Mouse (Mus musculus) T-helper 1 cell (primary cell): ENCODE results near the gene Sppl3.

ENCODE experiments used
- in situ Hi-C: fragments of 300-600 bp; cut with MboI, MseI; formaldehyde crosslinking; loops from one replicate; pipeline ENCODE4 v1.15.1; 2025; ENCODE audit warnings: high pct_unique_total_duplicates

The Sppl3 gene

DNA sequence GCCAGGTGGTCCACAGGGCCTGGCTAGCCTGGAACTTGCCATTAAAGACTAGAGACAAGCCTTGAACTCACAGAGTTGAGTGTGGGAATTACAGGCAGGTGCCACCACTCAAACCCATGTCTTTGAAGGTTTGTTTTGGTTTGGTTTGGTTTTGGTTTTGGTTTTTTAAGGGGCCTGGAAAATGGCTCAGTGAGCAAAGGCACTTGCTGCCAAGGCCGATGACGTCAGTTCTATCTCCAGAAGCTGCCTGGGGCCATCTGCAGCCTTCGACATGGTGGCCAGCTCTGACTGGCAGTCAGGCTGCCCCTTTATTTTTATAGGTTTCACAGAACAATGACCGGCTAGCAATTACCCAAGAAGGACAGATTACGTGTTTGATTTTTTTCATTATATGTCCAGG is 110.0 kb downstream of the Sppl3 start:
- in situ Hi-C loops = no loop called here

DNA sequence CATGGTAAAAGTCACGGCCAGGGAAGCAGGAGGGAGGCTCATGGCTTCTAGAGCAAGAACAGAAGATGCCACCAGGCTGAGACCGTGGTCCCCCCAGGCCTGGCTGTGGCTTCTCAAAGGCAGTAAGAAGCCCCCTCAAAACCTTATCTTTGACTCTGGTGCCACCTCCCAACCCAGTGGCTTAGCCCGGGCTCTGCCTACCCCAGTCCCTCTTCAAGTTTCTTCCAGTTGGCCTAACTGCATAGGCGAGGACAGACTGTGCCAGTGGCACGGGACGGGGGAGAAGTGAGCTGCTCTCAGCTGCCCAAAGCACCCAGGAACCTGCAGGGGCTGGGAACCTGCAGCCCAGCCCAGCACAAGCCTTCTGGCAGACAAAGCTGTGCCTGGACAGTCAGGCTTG is 113.8 kb downstream of the Sppl3 start:
- in situ Hi-C loops = loop anchor here (5.0 kb wide), 1 partner anchor 98 kb away; no protein-coding TSS in a partner anchor

DNA sequence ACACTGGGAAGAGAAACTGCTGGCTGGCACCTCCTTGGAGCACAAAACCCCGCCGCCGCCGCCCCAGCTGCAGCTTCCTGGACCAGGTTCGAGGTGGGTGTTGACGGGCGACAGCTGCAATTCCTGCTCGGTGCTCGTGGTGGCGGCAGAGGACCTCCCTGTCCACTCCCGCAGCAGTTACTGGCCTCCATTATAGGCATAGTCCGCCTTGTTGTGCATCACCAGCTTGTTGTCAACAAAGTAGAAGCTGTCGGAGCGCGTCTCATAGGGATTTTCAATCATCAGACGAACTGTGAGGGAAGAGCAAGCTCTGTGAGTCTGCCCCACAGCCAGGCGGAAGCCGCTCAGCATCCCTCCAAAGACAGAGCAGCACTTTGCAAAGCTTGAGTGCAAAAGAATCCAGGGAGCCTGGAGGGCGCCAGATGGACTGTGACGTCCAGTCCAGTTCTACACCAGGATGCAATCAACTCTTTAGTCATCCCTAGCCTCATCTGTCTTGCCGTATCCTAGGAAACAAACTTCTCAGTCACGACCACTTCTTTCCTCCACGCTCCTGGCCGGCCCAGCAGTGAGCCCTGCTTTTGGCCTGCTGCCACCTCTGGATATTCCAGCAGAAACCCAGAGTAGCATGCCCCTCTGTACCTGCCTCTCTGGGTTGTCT is 114.4 kb downstream of the Sppl3 start:
- in situ Hi-C loops = loop anchor here (5.0 kb wide), 1 partner anchor 97 kb away; no protein-coding TSS in a partner anchor

DNA sequence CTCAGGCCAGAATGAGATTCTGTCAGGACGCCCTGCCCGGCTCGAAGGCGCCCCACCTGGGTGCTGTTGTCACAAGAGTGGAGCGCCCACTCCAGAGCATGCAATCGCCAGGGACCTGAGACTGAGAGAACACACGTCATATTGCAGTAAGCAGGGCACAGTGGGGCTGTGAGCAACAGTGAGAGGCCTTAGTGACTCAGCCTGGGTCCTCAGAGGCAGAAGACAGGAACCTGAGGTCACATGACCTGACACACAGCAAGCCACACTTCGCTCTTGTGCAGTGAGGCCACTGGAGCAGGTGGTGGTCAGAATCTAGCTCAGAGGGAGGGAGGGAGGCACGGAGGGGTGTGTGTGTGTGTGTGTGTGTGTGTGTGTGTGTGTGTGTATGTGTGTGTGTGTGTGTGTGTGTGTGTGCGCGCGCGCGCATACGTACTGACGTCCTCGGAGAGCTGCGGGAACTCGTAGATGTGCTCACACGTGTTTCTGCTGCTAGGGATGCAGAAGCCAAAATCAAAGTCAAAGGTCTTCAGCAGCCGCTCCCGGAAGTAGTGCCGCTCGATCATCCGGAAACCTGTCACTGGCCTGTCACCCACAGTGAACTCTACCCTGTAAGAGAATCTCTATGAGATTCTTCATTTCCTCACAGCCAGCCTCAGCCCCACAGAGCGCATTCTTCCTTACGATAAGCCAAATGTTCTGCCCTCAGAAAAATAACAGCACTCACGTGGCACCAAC is 115.8 kb downstream of the Sppl3 start:
- in situ Hi-C loops = loop anchor here (5.0 kb wide), 1 partner anchor 96 kb away; no protein-coding TSS in a partner anchor

DNA sequence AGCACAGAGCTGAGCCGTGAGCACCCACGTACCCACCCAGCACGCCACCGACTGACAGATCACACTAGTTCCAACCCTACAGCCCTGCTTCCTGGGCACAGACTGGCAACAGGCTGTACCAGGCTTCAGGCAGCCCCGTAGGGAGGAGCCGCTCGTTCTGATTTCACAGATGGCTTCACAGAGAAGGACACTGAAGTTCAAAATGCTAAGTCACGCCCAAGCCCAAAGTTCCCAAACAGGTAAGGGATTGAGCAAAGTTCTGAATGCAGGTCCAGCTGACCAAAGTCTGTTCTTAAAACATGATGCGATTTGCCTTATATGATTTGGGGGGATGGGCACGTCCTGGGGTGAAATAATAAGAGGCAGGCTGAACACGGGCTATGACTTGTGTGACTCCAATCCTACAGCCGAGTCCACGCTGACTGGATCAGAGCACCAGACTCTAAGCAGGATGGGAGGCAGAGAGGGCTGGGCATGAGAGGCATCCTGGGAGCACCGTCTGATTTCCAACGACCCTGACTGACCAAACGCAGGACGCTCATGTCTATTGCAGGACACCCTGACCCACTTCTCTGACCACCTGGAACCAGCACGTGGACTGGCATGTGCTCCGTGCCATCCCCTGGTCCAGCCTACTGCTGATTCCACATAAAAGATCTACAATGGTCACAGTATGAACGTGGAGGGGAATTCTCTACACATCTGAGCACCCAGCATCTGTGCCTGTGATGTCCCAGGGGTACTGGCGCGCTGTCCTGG is 116.7 kb downstream of the Sppl3 start:
- in situ Hi-C loops = loop anchor here (5.0 kb wide), 1 partner anchor 95 kb away; no protein-coding TSS in a partner anchor

DNA sequence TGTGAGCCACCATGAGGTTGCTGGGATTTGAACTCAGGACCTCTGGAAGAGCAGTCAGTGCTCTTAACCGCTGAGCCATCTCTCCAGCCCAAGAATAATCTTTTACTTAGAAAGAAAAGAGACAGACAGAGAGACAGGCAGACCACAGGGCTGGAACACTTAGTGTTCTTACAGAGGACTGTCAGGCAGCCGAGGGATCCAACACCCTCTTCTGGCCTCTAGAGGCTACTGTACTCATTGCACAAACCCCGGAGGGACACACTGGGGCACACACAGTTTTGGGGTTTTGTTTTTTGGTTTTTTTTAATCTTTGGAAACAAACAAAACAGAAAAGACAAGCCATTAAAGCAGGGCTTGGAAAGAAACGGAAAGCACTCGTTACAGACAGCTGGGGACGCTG is 118.4 kb downstream of the Sppl3 start:
- in situ Hi-C loops = loop anchor here (5.0 kb wide), 1 partner anchor 93 kb away; no protein-coding TSS in a partner anchor

DNA sequence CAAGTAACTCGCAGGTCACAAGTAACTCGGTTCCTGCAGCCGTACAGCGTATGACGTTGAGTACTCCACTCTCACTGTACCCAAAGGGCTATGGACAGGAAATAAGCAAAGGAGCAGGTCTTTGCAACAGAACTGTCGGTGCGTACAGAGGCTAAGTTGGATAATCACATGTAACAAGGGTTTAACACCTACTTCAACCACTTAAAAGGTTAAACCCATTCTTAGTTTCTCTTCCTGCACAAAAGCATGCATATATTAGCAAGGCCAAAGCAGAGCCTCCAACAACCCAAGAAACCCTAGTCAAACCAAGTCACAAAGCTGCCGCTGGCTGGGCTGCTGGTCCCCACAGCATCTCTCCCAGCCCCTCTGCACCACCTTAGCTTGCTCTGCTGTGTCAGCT is 121.5 kb downstream of the Sppl3 start:
- in situ Hi-C loops = no loop called here

DNA sequence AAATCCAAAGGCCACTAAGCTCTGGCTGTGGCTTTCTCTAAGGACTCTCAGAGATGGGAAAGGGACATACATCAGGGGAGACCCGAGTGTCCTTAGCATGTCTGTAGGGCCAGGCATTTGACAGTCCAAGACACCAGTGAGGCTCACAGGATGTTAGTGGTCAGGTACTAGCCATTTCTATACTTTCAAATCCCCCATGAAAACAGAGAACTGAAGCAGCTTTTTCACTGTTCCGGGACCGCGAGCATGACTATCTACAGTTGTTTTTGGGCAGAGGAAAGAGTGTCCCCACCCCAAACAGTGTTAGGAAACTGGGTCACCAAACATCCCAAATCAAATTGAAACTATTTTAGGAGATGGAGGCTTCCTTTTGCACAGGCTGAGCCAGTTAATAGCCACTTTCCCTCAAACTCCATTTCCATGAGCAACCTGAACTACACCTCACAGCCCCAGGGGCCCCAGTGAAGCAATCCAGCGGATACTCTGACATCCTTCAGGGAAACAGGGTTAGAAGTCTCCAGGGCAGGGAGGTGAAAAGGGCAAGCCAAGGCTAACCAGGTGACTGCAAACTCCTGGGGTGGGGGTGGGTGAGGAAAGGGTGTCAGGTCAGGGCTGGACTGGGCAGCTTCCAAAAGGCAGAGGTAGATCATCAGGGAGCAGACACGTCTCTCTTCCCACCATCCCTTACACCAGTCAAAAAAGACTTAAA is 122.6 kb downstream of the Sppl3 start:
- in situ Hi-C loops = no loop called here

DNA sequence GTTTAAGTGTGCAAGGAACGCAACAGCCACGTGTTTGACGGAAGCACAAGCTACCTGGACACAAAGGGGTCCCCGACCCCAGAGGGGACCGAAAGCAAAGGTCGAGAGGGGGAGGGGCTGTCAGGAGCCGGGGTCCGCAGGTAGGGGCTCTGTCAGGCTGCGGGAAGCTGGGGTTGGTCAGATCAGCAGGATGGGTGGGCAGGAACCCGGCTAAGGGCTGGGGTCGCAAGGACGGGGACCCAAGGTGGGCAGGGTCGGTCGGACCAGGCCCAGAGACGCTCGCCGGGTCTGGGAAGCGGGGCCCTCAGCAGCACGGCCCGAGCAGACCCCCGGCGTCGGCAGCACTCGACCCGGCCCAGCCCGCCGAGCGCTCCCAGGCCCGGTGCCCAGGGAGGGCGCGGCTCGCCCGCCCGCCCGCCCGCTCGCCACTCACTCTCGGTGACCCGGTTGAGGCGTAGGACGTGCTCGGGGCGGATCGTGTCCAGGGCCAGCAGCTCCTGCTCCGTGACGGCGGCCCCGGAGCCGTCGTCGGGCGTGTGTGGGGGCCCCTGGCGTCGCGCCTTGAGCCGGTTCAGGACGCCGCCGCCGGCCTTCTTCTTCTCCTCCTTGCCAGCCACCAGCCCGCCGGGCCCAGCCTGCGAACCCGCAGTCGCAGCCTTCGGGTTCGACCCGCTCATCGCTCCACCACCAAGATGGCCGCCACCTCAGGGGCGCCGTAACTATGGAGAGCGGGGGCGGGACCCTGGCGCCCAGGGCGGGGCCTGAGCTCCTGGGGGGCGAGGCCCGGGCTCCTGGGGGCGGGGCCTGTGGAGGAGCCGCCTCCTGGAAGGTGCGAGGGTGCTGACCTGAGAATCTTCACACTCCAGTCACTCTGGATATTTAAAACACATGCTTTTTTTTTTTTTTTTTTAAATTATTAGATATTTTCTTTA is 123.6 kb downstream of the Sppl3 start, which contains the start of gene Unc119b:
Gene Unc119b, minus strand, starts transcription at position 742 of the 932 bp plus-strand sequence.
- in situ Hi-C loops = no loop called here

DNA sequence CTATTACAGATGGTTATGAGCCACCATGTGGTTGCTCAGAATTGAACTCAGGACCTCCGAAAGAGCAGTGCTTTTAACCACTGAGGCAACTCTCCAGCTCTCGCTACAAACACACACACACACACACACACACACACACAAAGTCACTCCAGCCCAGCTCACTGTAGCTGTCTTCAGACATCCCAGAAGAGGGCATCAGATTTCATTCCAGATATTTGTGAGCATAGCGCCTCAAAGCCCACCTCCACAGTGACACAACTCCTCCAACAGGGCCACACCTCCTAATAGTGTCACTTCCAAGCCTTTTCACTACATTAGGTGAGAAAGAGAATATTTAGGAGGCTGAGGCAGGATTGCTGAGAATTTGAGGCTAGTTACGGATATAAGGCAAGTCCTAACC is 128.2 kb downstream of the Sppl3 start:
- in situ Hi-C loops = no loop called here

DNA sequence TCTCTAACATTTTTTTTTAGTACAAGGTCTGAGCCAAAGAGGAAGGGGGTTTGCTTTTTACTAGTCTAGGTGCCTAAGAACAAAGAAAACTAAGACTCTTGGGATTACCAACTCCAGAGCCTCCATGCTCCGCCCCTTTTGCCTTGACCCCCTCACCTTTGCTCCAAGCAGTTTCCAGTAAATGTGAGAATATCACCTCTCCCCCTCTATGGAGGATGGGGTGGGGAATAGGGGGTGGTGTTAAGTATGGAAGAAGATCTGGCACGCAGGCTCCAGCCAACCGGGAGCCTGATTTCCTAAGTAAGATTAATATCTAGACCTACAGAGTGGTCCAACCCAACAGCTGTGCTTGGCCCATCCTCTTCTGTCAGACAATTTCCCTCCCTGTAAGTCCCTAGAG is 129.8 kb downstream of the Sppl3 start:
- in situ Hi-C loops = no loop called here

DNA sequence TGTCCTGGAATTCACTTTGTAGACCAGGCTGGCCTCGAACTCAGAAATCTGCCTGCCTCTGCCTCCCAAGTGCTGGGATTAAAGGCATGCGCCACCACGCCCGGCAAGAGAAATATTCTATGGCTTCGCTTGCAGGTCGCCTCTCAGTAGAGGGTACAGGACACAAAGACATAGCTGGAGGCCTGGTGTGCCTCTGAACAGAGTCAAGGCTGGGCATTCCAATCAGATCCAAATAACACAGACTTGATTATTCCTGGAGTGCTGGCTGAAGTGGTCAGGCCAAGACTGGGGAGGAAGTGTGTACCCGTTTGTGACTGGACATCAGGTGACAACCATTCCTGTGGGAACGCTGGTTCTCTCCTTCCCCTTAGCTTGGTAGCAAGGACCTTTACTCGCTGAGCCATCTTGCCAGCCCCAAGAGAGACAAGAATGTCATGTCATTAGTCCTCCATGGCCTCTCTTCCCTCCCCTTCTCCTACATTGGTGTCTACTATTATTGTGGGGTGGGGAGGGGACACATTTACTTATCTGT is 131.3 kb downstream of the Sppl3 start:
- in situ Hi-C loops = no loop called here

DNA sequence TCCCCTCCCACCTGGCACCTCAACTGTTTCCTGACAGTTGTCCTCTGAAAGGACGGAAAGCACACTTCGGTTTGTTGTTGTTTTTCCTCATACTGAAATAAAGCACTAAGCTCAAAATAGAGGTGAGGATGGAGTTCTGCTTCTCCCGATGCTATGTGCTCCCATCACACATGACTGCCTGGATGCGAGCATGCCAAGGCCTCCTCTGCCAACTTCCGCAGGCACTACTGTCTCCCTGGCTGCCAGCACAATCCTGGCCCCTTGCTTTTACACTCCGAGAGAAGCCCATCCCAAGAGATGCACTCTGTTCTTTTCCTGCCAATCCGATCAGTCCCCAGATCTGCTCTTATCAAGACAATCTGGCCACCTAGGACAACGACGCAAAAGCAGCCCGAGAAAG is 132.6 kb downstream of the Sppl3 start:
- in situ Hi-C loops = no loop called here

DNA sequence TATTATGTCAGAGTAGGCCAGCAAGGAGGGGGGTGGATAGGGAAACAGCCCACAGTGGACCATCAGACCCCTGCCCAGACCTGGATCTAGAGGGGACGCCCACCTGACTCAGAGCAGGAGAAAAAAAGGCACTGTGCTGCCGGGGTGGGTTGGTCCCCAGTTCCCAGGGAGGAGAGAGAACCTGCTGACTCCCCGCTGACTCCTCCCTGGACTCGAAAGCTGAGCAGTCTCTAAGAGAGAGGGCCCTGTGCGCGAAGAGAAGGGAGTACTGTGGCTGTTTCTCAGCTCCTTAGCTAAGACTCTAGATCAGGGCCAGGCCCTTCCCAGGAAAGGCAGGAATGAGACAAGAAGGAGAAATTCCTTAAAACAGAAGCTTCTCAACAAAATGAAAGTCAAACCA is 133.5 kb downstream of the Sppl3 start:
- in situ Hi-C loops = no loop called here

DNA sequence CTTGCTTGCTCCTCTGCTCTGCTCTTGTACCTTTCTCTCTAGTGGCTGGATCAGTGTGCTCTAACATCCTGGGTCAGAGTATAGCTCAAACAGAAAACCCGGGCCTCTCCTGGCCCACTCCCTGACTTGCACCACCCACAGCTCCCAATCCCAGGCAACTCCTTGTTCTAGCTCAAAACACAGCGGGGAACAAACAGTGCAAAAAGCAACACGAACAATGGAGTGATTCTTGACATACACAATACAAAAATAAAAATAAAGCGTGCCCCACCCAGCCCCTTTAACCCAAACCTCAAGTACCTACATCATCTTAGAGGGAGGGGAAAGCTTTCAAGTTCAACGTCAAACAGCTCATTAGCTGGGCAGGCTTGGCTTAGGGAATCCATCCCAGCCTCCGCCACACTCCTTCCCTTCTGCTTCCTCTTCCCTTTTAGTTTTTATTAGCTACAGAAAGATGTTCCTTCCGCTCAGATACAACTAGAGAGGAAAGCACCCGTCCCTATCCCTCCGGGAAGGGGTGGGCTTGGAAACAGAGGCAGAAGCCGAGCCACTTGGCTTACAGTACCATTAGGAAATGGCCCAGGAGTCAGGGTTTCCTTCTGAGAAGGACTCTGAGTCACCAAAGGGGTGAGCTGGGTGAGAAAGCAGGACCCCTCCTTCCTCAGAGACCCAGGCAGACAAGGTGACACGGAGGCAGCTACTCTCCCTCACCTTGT is 134.5 kb downstream of the Sppl3 start:
- in situ Hi-C loops = no loop called here

DNA sequence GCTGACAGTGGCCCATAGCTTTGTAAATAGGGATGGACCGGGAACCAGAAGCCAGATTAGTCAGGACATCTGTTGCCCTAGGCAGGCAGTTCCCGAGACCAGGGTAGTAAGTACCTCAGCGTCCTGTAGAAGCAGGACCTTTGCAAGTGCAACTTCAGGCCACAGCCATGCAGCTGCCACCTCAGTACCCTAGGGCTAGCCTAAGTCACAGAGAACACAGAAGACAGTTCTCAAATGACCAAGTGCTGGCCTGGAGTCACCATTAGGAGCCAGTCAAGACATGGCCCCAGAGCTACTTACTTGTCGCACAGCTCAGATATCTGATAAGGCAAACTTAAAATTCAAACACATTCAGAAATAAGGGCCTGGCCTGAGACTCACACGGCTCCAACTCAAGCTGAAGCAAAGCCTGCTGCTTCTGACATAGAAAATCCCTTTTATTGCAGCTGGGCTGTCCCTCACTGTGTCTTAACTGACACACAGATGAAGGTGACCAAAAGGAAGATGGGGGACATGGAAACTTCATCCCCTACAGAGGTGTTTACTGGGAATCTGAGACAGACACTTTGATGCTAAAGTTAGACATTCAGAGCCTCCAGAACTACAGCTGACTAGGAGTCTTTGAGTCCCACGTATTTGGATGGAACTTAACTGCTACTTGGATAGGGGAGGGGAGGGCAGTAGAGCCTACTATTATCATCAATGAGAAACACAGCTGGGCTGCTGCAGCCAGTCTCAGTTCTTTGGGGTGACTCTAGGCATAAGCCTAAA is 135.2 kb downstream of the Sppl3 start:
- in situ Hi-C loops = no loop called here

DNA sequence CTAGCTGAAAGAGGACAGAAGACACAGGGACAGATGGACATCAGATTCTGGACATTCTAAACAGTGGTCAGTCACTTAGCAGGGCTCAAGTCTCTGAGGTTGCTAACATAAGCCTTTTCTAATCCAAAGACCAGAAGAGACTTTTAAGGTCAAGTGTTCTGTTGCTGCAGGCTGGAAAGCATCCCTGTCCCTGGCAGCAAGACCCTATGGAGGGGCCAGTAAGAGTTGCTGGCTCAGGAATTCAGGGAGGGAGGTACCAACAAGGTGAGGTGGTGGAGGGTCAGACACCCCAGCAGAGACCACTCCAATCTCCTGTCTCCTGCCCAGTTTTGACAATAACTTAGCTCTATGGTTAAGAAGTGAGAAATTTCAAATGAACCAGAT is 135.8 kb downstream of the Sppl3 start:
- in situ Hi-C loops = no loop called here

DNA sequence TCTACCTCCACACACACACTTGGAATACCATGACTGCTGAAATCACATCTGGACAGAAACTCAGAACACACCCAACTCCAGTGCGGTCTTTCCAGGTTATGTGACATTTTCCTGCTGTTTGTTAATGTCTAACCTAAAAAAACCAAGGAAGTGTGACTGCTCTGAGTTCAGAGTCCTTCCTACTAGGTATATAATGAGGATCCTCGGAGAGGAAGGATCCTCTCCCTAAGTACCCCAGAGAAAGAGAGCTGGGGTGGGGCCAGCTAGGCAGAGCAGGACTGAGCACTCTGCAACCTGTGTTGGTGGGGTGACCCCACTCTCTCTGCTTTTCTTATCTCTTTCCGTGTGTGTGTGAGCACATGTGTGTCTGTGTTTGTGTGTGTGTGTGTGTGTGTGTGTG is 136.5 kb downstream of the Sppl3 start:
- in situ Hi-C loops = no loop called here

DNA sequence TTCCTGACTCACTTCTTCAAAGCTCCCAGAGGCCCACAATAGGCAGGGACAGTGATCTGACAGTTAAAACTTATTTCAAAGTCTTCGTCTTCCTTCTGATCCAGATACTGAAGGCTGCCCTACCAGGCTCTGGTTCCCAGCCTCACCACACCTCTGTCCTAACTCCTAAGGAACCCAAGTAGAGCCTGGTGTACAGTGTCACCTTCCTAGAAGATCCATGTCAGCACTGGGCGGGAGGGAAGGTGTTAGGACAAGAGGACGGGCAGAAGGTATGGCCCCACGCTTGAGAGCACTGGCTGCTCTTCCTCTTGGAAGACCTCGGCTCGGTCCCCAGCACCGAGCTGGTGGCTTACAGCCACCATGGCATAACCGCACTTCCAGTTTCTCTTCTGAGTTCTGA is 137.4 kb downstream of the Sppl3 start:
- in situ Hi-C loops = no loop called here
